Mouse (Mus musculus) cerebellum, postnatal 14 days (tissue): ENCODE data around the gene Etl4.

Source experiments
- DNase-seq, 2 experiments: peaks; one replicate each; pipeline ENCODE4 v3.0.0; 2021; ENCODE audit warnings: mixed read lengths in 2 of 2

Etl4 gene

GRCm38 (mm10) chr2:20774462-20774861 is 864.9 kb downstream of the Etl4 start:
- no peak for DNase-seq

GRCm38 (mm10) chr2:20776171-20776704 is 866.7 kb downstream of the Etl4 start:
- no peak for DNase-seq

- DNase-seq: peak in 1 of 2 experiments; percentile 19
These were observed 868.4 kb downstream of the Etl4 start for GRCm38 (mm10) chr2:20777931-20778330.

GRCm38 (mm10) chr2:20779484-20780381 is 870.2 kb downstream of the Etl4 start:
- DNase-seq: peak; percentile 66 to 72

GRCm38 (mm10) chr2:20801236-20801890 is 891.8 kb downstream of the Etl4 start:
- peak; percentile 32 to 56 for DNase-seq

GRCm38 (mm10) chr2:20811506-20811905 is 901.9 kb downstream of the Etl4 start:
- peak; percentile 35 to 64 for DNase-seq

- DNase-seq: no peak
These were observed 904.4 kb downstream of the Etl4 start for GRCm38 (mm10) chr2:20813986-20814385.

- DNase-seq: no peak
These were observed 908.6 kb downstream of the Etl4 start for GRCm38 (mm10) chr2:20818226-20818625.

GRCm38 (mm10) chr2:20826258-20826657 is 916.7 kb downstream of the Etl4 start:
- DNase-seq: no peak

- DNase-seq: no peak
These were observed 921.3 kb downstream of the Etl4 start for GRCm38 (mm10) chr2:20830882-20831281.

- DNase-seq: no peak
These were observed 922.2 kb downstream of the Etl4 start for GRCm38 (mm10) chr2:20831608-20832406.

GRCm38 (mm10) chr2:20849346-20849745 is 939.8 kb downstream of the Etl4 start:
- DNase-seq: peak; percentile 21 to 27
